Mouse (Mus musculus): ENCODE measurements at regions not wholly inside any gene's neighbourhood (a gene's known extent, or its start where the extent isn't known, plus 50 kb on each side); places are given as distances from the start of the nearest gene placed in this dataset.

DNA sequence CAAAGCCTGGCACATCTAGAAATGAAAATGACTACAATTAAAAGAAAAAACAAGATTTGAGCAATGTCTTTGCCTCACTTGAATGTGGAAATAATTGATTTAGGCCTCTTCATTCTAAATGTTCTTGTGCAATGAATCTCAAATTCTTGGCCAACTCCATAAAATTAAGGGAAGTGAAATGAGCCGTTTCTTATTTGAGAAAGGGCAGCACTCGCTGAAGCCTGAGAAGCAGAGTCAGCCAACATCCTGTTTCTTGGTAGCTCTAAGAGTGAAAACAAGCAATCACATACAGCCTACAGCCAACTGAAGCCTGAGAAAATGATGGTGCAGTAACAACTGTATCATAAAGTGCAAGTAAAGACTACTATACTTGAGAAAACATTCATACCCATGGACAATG is 105.5 kb upstream of the B430218F22Rik start:
- TF ChIP-seq PAX5 (IDR thresholded peaks at IDR 0.05; ENCODE audit: low read length) (no peak), ZMIZ1 (IDR thresholded peaks at IDR 0.05; ENCODE audit: low read depth, low read length) (no peak), BHLHE40 (IDR thresholded peaks at IDR 0.05; ENCODE audit: low read depth, low read length) (no peak), GABPA (IDR thresholded peaks at IDR 0.05; ENCODE audit: insufficient replicate concordance, low read depth, low read length) (no peak), USF2 (conservative IDR thresholded peaks at IDR 0.05; ENCODE audit: low read depth, low read length) (no peak), E2F4 (IDR thresholded peaks at IDR 0.05; ENCODE audit: insufficient replicate concordance, low read depth, low read length) (no peak), HCFC1 (IDR thresholded peaks at IDR 0.05; ENCODE audit: low read depth, low read length) (no peak), JUN (IDR thresholded peaks at IDR 0.05; ENCODE audit: insufficient read depth, low read depth, low read length) (no peak), MAFK (IDR thresholded peaks at IDR 0.05; ENCODE audit: insufficient replicate concordance, low read length) (no peak)
- in situ Hi-C loops (cut with MboI; ENCODE audit: low pct_ligation_motif_present, low pct_unique_long_range_greater_than_20kb, low sequenced_read_pairs) = no loop called here
- no peaks in the 10 kb centered on the region for H3K79me2 ChIP-seq (replicated peaks; ENCODE audit: control insufficient read depth, extremely low read depth, insufficient read depth, poor library complexity, severe bottlenecking)

DNA sequence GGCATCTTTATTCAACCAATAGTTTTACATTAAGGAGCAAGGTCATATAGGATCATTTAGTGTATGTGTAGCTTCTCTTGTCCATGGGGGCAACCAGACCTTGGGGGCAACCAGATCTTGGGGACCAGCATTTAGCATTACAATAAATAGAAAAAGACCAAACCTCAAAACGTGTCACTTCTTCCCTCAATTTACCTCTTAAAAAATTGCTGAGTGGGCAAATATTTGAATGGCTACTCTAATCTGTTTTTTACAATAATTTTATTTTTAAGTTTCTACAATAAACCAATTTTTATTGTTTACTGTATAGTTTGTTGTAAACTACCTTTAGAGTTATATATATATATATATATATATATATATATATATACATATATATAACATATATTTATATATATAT is 92.7 kb upstream of the B430218F22Rik start:
- Histone ChIP-seq H3K27me3 (replicated peaks) (no peaks in the 10 kb centered on the region), H3K4me3 (replicated peaks in 1 of 3; ENCODE audit: low read depth in 2 of 3, low read length in 2 of 3, poor library complexity in 1 of 3) (no peak overlapping the region), H3K4me1 (ENCODE audit: control insufficient read depth in 1 of 2, insufficient read depth in 2 of 2) (no peaks in the 10 kb centered on the region), H3K27ac (ENCODE audit: insufficient read depth, low read depth) (no peak overlapping the region), H3K9me3 (replicated peaks; ENCODE audit: low read length) (no peaks in the 10 kb centered on the region), H3K79me2 (replicated peaks; ENCODE audit: control insufficient read depth, extremely low read depth, insufficient read depth, poor library complexity, severe bottlenecking) (no peaks in the 10 kb centered on the region), H3K9ac (ENCODE audit: insufficient read depth, low read depth) (no peak overlapping the region), H3K36me3 (replicated peaks in 1 of 2; ENCODE audit: control insufficient read depth in 1 of 2, insufficient read depth in 1 of 2, low read length in 1 of 2) (no peaks in the 10 kb centered on the region), H3K4me2 (ENCODE audit: insufficient read depth, low read depth, poor library complexity, severe bottlenecking) (no peak overlapping the region)
- DNase-seq (ENCODE audit: extremely low read depth) = no peak
- in situ Hi-C loops (cut with MboI; ENCODE audit: low pct_ligation_motif_present, low pct_unique_long_range_greater_than_20kb, low sequenced_read_pairs) (no loop called here), dilution Hi-C loops (cut with MboI; ENCODE audit: extremely low pct_ligation_motif_present, extremely low pct_unique_long_range_greater_than_20kb, low sequenced_read_pairs) (no loop called here)
- peak; percentile 95 for TF ChIP-seq MAFK (IDR thresholded peaks at IDR 0.05; ENCODE audit: insufficient replicate concordance, low read length)
- TF ChIP-seq SMC3 (IDR thresholded peaks at IDR 0.05; ENCODE audit: low read depth, low read length) = no peak

More for the DNA sequence above, 105.5 kb upstream of the B430218F22Rik start:
- H3K27me3 ChIP-seq (replicated peaks) = no peaks in the 10 kb centered on the region
- H3K36me3 ChIP-seq (replicated peaks in 1 of 2; ENCODE audit: control insufficient read depth in 1 of 2, insufficient read depth in 1 of 2, low read length in 1 of 2) = no peaks in the 10 kb centered on the region
- no peak overlapping the region for H3K4me3 ChIP-seq (replicated peaks in 1 of 3; ENCODE audit: low read depth in 2 of 3, low read length in 2 of 3, poor library complexity in 1 of 3)
- H3K9ac ChIP-seq (ENCODE audit: insufficient read depth, low read depth) = no peak overlapping the region
- H3K9me3 ChIP-seq (replicated peaks; ENCODE audit: low read length) = no peaks in the 10 kb centered on the region
- dilution Hi-C loops (cut with MboI; ENCODE audit: extremely low pct_ligation_motif_present, extremely low pct_unique_long_range_greater_than_20kb, low sequenced_read_pairs) = no loop called here
- H3K4me2 ChIP-seq (ENCODE audit: insufficient read depth, low read depth, poor library complexity, severe bottlenecking) = no peak overlapping the region
- no peak for DNase-seq (ENCODE audit: extremely low read depth)
- H3K27ac ChIP-seq (ENCODE audit: insufficient read depth, low read depth) = no peak overlapping the region
- H3K4me1 ChIP-seq (ENCODE audit: control insufficient read depth in 1 of 2, insufficient read depth in 2 of 2) = peaks cover 0 to 7% of the 10 kb centered on the region in 2 experiments; a peak in 2 of 4 replicates

DNA sequence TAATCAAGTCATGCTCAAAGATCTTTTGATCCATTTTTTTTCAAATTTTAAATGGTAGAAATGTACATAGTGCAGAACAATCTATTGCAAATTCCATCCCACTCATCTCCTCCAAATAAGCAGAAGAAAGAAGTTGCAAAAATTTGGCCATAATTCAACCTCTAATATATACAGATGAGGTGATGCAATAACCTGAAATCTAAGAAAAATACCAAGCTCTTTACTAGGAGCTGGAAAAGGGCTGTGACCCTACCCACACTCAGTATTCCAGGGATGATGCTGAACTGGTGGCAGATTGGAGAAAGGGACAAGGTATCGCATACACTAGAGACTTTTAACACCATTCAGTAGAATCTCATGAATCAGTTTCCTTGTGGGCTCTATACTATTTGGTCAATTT is 76.3 kb upstream of the B430218F22Rik start:
- H3K36me3 ChIP-seq (replicated peaks in 1 of 2; ENCODE audit: control insufficient read depth in 1 of 2, insufficient read depth in 1 of 2, low read length in 1 of 2) = no peaks in the 10 kb centered on the region
- no peak overlapping the region for H3K9ac ChIP-seq (ENCODE audit: insufficient read depth, low read depth)
- no peaks in the 10 kb centered on the region for H3K9me3 ChIP-seq (replicated peaks; ENCODE audit: low read length)
- H3K4me2 ChIP-seq (ENCODE audit: insufficient read depth, low read depth, poor library complexity, severe bottlenecking) = no peak overlapping the region
- in situ Hi-C loops (cut with MboI; ENCODE audit: low pct_ligation_motif_present, low pct_unique_long_range_greater_than_20kb, low sequenced_read_pairs) = no loop called here
- no peak overlapping the region for H3K4me3 ChIP-seq (replicated peaks in 1 of 3; ENCODE audit: low read depth in 2 of 3, low read length in 2 of 3, poor library complexity in 1 of 3)
- DNase-seq (ENCODE audit: extremely low read depth) = no peak
- H3K4me1 ChIP-seq (ENCODE audit: control insufficient read depth in 1 of 2, insufficient read depth in 2 of 2) = no peaks in the 10 kb centered on the region
- no peaks in the 10 kb centered on the region for H3K79me2 ChIP-seq (replicated peaks; ENCODE audit: control insufficient read depth, extremely low read depth, insufficient read depth, poor library complexity, severe bottlenecking)
- H3K27me3 ChIP-seq (replicated peaks) = no peaks in the 10 kb centered on the region
- TF ChIP-seq ZKSCAN1 (IDR thresholded peaks at IDR 0.05; ENCODE audit: borderline replicate concordance, low read depth, low read length) (no peak), ETS1 (conservative IDR thresholded peaks at IDR 0.05; ENCODE audit: low read depth, low read length) (no peak), E2F4 (IDR thresholded peaks at IDR 0.05; ENCODE audit: insufficient replicate concordance, low read depth, low read length) (no peak), PAX5 (IDR thresholded peaks at IDR 0.05; ENCODE audit: low read length) (no peak), MYC (IDR thresholded peaks at IDR 0.05; ENCODE audit: low read depth, low read length) (no peak)
- dilution Hi-C loops (cut with MboI; ENCODE audit: extremely low pct_ligation_motif_present, extremely low pct_unique_long_range_greater_than_20kb, low sequenced_read_pairs) = no loop called here
- H3K27ac ChIP-seq (ENCODE audit: insufficient read depth, low read depth) = no peak overlapping the region
